Comparison of ENCODE assay signal across 25 mouse cellular contexts in the genomic region with DNA sequence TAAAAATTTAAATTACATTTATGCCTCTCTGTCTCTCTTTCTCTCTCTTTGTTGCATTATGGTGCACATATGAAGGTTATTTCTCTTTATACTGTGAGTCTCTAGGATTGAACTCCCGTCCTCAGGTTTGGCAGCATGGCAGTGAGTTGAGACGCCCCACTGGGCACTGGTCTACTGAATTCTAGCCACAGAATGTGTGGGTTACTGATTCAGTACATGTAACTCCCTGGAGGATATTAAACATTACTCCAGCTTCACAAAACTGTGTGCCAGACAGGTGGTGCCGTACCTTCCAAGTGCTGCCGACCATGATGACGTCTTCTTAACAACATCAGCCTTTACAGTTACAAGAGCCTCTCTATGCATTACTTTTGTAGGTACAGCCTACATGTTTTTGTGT.
"Had no signal": no experiment of that assay in that cellular context is flagged by ENCODE, and none has a peak within 500 bp of the region (broad histone marks: within the 10 kb centered on the region; RNA-seq: fewer than 3 reads in every experiment).

No protein-coding gene starts in this region.

- H3K36me3 ChIP-seq: embryonic facial prominence, embryonic 10.5 days; embryonic facial prominence, embryonic 12.5 days; embryonic facial prominence, embryonic 13.5 days; embryonic facial prominence, embryonic 15.5 days; forebrain, embryonic 10.5 days; forebrain, embryonic 12.5 days; forebrain, embryonic 15.5 days had no signal

- H3K4me3 ChIP-seq: embryonic facial prominence, embryonic 10.5 days; embryonic facial prominence, embryonic 12.5 days; embryonic facial prominence, embryonic 13.5 days; embryonic facial prominence, embryonic 15.5 days; erythroblast, embryonic 14.5 days; forebrain, embryonic 10.5 days; forebrain, embryonic 12.5 days; forebrain, embryonic 13.5 days; forebrain, embryonic 15.5 days; gastrocnemius, adult 2 months had no signal

- H3K4me1 ChIP-seq: embryonic facial prominence, embryonic 10.5 days; embryonic facial prominence, embryonic 12.5 days; embryonic facial prominence, embryonic 13.5 days; embryonic facial prominence, embryonic 15.5 days; forebrain, embryonic 10.5 days; forebrain, embryonic 12.5 days; forebrain, embryonic 13.5 days; forebrain, embryonic 15.5 days had no signal

- H3K27ac ChIP-seq: embryonic facial prominence, embryonic 10.5 days; embryonic facial prominence, embryonic 12.5 days; embryonic facial prominence, embryonic 13.5 days; embryonic facial prominence, embryonic 15.5 days; forebrain, embryonic 10.5 days; forebrain, embryonic 12.5 days; forebrain, embryonic 13.5 days; forebrain, embryonic 15.5 days; gastrocnemius, adult 2 months had no signal

- H3K27me3 ChIP-seq: embryonic facial prominence, embryonic 12.5 days; embryonic facial prominence, embryonic 13.5 days; embryonic facial prominence, embryonic 15.5 days; forebrain, embryonic 12.5 days; forebrain, embryonic 13.5 days; forebrain, embryonic 15.5 days had no signal

- DNase-seq: cerebellum, adult 2 months; cerebellum, adult 8-10 months; cerebellum, adult 9-10 months; cerebellum, adult 9-11 months; cerebellum, postnatal 10 days; cerebellum, postnatal 14 days; cerebellum, postnatal 25 days; cerebellum, postnatal 36 days; embryo, embryonic 11 days; forebrain, postnatal 0 days; gastrocnemius, adult 2 months; gastrocnemius, postnatal 10 days; gastrocnemius, postnatal 14 days; gastrocnemius, postnatal 25 days; gastrocnemius, postnatal 36 days; heart, adult 18-20 months had no signal
